Mouse (Mus musculus): Measurements from ENCODE around the gene Wdr5. TPM values are rescaled to one million over a fixed set of nuclear protein-coding genes. Genes with fewer than 3 reads are reported as not detected.
"Not testable (repeated sequence)": the region's sequence is repeated elsewhere in the genome, so short reads cannot be mapped to it uniquely, and the experiment has no call there.

Wdr5 gene
- polyA plus RNA-seq, 1 experiment from 2014 or later = 69.1 TPM

DNA sequence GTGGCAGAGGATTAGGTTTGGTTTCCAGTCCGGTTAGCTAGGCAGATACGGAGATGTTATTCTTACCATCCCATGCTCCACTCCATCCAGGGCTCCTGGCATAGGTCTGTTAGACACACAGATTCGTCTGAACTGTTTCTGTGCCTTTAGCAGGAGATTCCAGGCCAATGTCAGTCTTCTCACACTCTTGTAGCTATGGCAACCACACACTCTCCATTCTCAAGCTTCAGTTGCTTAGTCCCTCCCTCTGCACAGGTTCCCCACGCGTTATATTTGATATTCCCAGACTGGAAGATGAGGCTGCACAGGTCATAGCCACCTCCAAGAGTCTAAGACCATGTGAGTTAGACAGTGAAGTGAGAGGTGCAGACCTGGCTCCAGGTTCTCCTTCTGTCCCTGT lies 1.1 kb upstream of the Wdr5 start:
- no peaks in the 10 kb centered on the region for H3K9me3 ChIP-seq (ENCODE audit: control insufficient read depth, low read length)
- H3K4me3 ChIP-seq (ENCODE audit: low read depth, low read length) = no peak overlapping the region
- DNase-seq (ENCODE audit: low spot score, missing footprints) (no peak), ATAC-seq (ENCODE audit: low FRiP score) (no peak)
- WGBS = 80% methylated on average over 5 of the region's 5 CpGs
- no peak overlapping the region; the same call in 1 of the 2 replicates for H3K4me2 ChIP-seq
- no peak overlapping the region for H3K27ac ChIP-seq (ENCODE audit: low read depth, low read length)
- H3K27me3 ChIP-seq (ENCODE audit: control insufficient read depth, insufficient read depth, low read length) = no peaks in the 10 kb centered on the region
- 0 out of 2 replicates have a peak, but pooled peaks cover 2% of the 10 kb centered on the region for H3K36me3 ChIP-seq (ENCODE audit: control insufficient read depth, insufficient read depth, low read length)
- H3K9ac ChIP-seq (ENCODE audit: low read length) = no peak overlapping the region; the same call in 1 of the 2 replicates
- H3K4me1 ChIP-seq (ENCODE audit: control insufficient read depth, insufficient read depth, low read length) = peaks cover 22% of the 10 kb centered on the region

DNA sequence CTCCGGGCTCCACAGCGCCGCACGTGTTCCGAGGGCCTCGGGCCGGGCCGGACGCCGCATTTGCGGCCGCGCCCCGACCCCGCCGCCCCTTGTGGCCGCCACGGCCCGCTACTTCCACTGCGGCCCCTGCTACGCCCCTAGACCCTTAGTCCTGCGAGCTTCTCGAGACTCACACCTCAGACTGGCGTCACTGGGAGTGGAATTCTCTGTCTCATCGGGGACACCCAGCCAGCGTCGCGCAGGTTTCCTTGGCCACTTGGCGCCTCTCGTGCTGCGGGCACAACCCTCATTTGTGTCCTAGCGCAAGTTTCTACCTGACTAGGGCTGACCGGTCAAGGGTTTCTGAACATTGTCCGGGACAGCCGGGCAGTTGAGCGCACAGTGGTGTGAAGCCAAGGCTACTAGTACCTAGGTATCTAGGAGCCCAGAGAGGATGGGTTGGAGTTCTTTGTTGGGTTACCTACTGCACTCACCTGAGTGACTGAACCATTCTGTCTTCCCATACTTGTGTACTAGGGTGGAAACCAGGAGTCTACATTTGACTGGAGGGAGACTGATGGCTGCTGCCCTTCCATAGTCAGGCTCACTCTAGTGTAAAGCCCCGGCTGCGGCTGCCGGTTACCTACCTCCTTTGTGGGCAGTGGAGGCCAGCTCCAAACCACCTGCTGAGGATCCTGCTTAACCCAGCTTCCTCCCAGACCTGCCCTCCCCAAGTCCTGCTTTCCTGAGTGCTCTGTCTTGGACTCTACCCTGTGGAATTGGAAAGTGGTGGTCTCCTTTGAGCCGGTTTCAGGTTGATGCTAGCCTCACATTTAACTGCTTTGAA lies 597 bp downstream of the Wdr5 start:
- H3K9me3 ChIP-seq (ENCODE audit: control insufficient read depth, low read length) = no peaks in the 10 kb centered on the region
- peak overlapping the region; percentile 93 for H3K9ac ChIP-seq (ENCODE audit: low read length)
- H3K4me2 ChIP-seq = peak overlapping the region; percentile 97
- ATAC-seq (ENCODE audit: low FRiP score) = peak; percentile 81
- peak overlapping the region; percentile 92 for H3K4me3 ChIP-seq (ENCODE audit: low read depth, low read length)
- peaks cover 8% of the 10 kb centered on the region for H3K36me3 ChIP-seq (ENCODE audit: control insufficient read depth, insufficient read depth, low read length)
- peak overlapping the region; percentile 65 for H3K27ac ChIP-seq (ENCODE audit: low read depth, low read length)
- under 1% methylated on average over 39 of the region's 40 CpGs for WGBS
- peak; percentile 83 for DNase-seq (ENCODE audit: low spot score, missing footprints)
- no peaks in the 10 kb centered on the region for H3K27me3 ChIP-seq (ENCODE audit: control insufficient read depth, insufficient read depth, low read length)
- peaks cover 22% of the 10 kb centered on the region for H3K4me1 ChIP-seq (ENCODE audit: control insufficient read depth, insufficient read depth, low read length)

DNA sequence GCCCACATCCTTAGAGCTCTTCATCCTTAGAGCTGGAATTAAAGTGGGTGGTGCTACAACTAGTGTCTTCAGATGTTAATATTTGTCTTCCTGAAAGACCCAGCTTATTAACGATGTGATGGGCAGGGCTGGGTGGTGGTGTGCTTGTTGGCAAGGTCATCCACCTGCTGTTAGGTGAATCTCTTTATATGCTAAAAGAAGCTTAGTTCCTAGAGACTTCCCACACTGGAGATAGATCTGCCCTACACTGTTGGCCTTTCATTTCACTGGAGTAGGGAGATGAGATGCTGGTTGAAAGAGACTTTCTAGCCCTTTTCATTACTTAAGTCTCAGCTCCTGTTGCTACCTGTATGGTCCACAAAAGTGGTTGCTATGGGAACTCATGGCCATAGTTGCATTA lies 1.3 kb downstream of the Wdr5 start:
- H3K4me2 ChIP-seq = peak overlapping the region; percentile 97

DNA sequence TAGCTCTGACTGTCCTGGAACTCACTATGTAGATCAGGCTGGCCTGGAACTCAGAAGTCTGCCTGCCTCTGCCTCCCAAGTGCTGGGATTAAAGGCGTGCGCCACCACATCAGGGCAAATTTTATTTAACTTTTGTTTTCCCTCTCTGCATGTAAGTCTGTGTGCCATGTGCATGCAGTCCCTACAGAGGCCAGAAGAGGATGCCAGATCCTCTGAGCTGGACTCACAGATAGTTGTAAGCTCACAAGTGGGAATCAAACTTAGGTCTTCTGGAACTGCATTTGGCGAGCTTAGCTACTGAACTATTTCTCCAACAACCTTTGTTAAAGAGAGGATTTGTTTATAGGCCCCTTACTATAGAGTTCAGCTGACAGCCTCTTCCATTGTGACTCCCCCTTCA lies 3.3 kb downstream of the Wdr5 start:
- ATAC-seq (ENCODE audit: low FRiP score) = no peak
- no peak overlapping the region for H3K27ac ChIP-seq (ENCODE audit: low read depth, low read length)
- no peaks in the 10 kb centered on the region for H3K27me3 ChIP-seq (ENCODE audit: control insufficient read depth, insufficient read depth, low read length)
- H3K4me2 ChIP-seq = no peak overlapping the region
- DNase-seq (ENCODE audit: low spot score, missing footprints) = no peak
- H3K9me3 ChIP-seq (ENCODE audit: control insufficient read depth, low read length) = no peaks in the 10 kb centered on the region
- H3K36me3 ChIP-seq (ENCODE audit: control insufficient read depth, insufficient read depth, low read length) = peaks cover 13% of the 10 kb centered on the region
- no peak overlapping the region for H3K9ac ChIP-seq (ENCODE audit: low read length)
- 93% methylated on average over 3 of the region's 3 CpGs for WGBS
- no peak overlapping the region for H3K4me3 ChIP-seq (ENCODE audit: low read depth, low read length)
- H3K4me1 ChIP-seq (ENCODE audit: control insufficient read depth, insufficient read depth, low read length) = peaks cover 22% of the 10 kb centered on the region

More for the DNA sequence above, 1.3 kb downstream of the Wdr5 start:
- peaks cover 22% of the 10 kb centered on the region for H3K4me1 ChIP-seq (ENCODE audit: control insufficient read depth, insufficient read depth, low read length)
- H3K27me3 ChIP-seq (ENCODE audit: control insufficient read depth, insufficient read depth, low read length) = no peaks in the 10 kb centered on the region
- ATAC-seq (ENCODE audit: low FRiP score) (no peak), DNase-seq (ENCODE audit: low spot score, missing footprints) (no peak)
- peak overlapping the region; percentile 93 for H3K9ac ChIP-seq (ENCODE audit: low read length)
- H3K4me3 ChIP-seq (ENCODE audit: low read depth, low read length) = peak overlapping the region; percentile 92
- WGBS = 24% methylated on average over 1 of the region's 1 CpGs
- peaks cover 10% of the 10 kb centered on the region for H3K36me3 ChIP-seq (ENCODE audit: control insufficient read depth, insufficient read depth, low read length)
- no peaks in the 10 kb centered on the region for H3K9me3 ChIP-seq (ENCODE audit: control insufficient read depth, low read length)
- no peak overlapping the region for H3K27ac ChIP-seq (ENCODE audit: low read depth, low read length)

DNA sequence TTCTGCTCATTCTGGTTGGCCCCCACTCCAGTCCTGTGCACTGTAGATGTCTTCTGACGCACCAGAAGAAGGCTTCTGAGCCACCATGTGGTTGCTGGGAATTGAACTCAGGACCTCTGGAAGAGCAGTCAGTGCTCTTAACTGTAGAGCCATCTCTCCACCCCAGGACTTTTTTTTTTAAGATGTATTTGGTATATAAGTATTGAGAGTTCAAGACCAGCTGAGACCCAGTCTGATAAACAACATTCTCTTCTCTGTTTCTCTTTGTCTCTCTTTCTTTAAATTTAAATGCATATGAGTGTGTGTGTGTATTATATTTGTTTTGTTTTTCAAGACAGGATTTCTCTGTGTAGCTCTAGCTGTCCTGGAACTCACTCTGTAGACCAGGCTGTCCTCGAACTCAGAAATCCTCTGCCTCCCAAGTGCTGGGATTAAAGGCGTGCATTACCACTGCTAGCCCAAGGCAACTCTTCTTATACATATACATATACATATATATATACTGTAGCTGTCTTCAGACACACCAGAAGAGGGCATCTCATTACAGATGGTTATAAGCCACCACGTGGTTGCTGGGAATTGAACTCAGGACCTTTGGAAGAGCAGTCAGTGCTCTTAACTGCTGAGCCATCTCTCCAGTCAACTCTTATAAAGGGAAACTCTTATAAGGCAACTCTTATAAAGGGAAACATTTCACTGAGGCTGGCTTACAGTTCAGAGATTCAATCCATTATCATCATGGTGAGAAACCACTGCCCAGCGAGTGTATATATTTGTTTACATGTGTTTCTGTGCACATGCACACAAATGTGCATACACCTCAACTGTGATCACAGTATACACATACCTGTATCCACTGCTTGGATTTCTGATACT lies 23.7 kb downstream of the Wdr5 start:
- Histone ChIP-seq H3K27ac (ENCODE audit: low read depth, low read length) (0 out of 2 replicates have a peak overlapping the region, but pooled peaks have one; percentile 56), H3K4me2 (peak overlapping the region; percentile 74; the same call in 1 of the 2 replicates), H3K36me3 (ENCODE audit: control insufficient read depth, insufficient read depth, low read length) (peaks cover 21% of the 10 kb centered on the region)
- H3K4me1 ChIP-seq (ENCODE audit: control insufficient read depth, insufficient read depth, low read length); ATAC-seq (ENCODE audit: low FRiP score); H3K9ac ChIP-seq (ENCODE audit: low read length); H3K9me3 ChIP-seq (ENCODE audit: control insufficient read depth, low read length); H3K27me3 ChIP-seq (ENCODE audit: control insufficient read depth, insufficient read depth, low read length); DNase-seq (ENCODE audit: low spot score, missing footprints); H3K4me3 ChIP-seq (ENCODE audit: low read depth, low read length): not testable (repeated sequence)
- WGBS = 65% methylated on average over 5 of the region's 5 CpGs

DNA sequence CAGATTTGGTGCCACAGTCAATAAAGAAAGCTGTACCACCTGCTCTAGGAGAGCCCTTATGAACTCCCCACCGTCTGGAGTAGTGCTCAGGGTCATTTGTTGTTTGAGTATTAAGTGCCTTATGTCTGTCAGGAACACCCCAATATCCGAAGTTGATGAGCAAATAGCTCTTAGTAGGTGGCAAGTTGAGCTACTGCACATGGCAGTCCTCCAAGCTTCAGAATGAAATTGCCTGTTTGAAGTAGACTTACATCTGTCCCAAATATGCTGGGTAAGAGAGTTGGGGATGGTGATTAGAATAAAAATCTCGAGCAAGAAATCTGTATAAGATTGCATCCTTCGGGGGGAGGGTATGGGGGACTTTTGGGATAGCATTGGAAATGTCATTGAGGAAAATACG lies 24.4 kb downstream of the Wdr5 start:
- 21% methylated on average over 5 of the region's 5 CpGs for WGBS
- Histone ChIP-seq H3K36me3 (ENCODE audit: control insufficient read depth, insufficient read depth, low read length) (peaks cover 15% of the 10 kb centered on the region), H3K4me1 (ENCODE audit: control insufficient read depth, insufficient read depth, low read length) (peaks cover 8% of the 10 kb centered on the region), H3K9me3 (ENCODE audit: control insufficient read depth, low read length) (no peaks in the 10 kb centered on the region), H3K4me3 (ENCODE audit: low read depth, low read length) (0 out of 2 replicates have a peak overlapping the region, but pooled peaks have one; percentile 37), H3K27me3 (ENCODE audit: control insufficient read depth, insufficient read depth, low read length) (no peaks in the 10 kb centered on the region), H3K4me2 (peak overlapping the region; percentile 74), H3K9ac (ENCODE audit: low read length) (peak overlapping the region; percentile 3; the same call in 1 of the 2 replicates), H3K27ac (ENCODE audit: low read depth, low read length) (peak overlapping the region; percentile 56; the same call in 1 of the 2 replicates)
- ATAC-seq (ENCODE audit: low FRiP score) (no peak), DNase-seq (ENCODE audit: low spot score, missing footprints) (peak; percentile 90)

DNA sequence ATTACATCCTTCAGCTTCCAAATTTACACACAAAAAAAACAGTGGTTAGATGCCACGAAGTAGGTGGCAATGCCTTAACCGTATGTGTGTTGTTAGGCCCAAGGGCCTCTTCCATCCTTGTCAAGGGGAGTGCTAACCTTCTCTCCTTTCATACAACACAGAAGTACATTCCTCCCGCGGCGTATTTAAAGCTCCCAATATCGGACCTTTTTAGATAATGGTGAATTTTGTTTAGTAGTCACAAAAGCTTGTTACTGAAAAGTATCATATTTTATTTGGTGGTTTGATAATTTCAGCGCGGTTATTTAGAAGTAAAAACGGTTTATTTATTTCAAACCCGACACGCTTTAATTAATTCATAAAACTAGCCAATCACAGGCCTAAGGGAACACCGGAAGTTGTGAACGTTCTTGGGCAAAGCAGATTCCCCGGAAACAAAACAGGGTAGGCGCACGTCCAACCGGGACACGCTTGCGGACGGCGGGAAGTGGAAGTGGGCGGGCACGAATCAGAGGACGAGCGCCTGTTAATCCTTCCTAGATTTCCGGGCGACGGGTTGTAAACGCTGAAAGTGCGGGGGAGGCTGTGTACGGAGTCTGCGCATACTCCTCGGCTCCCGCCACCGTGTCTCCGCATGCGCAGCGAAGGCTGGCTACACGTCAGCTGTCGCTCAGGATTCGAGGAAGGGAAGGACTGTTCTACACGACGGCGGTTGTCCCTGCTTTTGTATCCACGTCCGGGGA lies 25.0 kb downstream of the Wdr5 start:
- peak; percentile 99 for ATAC-seq (ENCODE audit: low FRiP score)
- Histone ChIP-seq H3K27ac (ENCODE audit: low read depth, low read length) (peak overlapping the region; percentile 71), H3K9ac (ENCODE audit: low read length) (peak overlapping the region; percentile 72), H3K4me2 (peak overlapping the region; percentile 74), H3K4me1 (ENCODE audit: control insufficient read depth, insufficient read depth, low read length) (peaks cover 8% of the 10 kb centered on the region), H3K4me3 (ENCODE audit: low read depth, low read length) (peak overlapping the region; percentile 37), H3K36me3 (ENCODE audit: control insufficient read depth, insufficient read depth, low read length) (peaks cover 9% of the 10 kb centered on the region), H3K9me3 (ENCODE audit: control insufficient read depth, low read length) (no peaks in the 10 kb centered on the region), H3K27me3 (ENCODE audit: control insufficient read depth, insufficient read depth, low read length) (no peaks in the 10 kb centered on the region)
- DNase-seq (ENCODE audit: low spot score, missing footprints) = peak; percentile 99
- under 1% methylated on average over 46 of the region's 46 CpGs for WGBS

DNA sequence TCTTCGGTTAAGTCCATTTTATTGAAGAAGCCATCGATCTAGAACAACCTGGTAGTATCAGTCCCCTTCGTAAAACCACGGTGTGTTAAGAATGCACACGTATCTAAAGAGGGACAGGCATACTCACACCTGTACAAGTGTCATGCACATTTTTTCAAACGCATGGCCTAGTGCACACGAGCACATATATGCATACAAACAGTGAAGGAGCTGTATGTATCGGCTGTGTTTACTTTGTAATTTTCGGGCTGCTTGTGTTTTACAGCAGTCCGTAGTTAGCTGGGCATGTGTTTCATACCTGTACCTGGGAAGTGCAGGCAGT lies 25.5 kb downstream of the Wdr5 start:
- WGBS = 31% methylated on average over 10 of the region's 10 CpGs

More for the DNA sequence above, 25.5 kb downstream of the Wdr5 start:
- no peaks in the 10 kb centered on the region for H3K27me3 ChIP-seq (ENCODE audit: control insufficient read depth, insufficient read depth, low read length)
- no peaks in the 10 kb centered on the region for H3K9me3 ChIP-seq (ENCODE audit: control insufficient read depth, low read length)
- peak overlapping the region; percentile 71 for H3K27ac ChIP-seq (ENCODE audit: low read depth, low read length)
- peaks cover 4% of the 10 kb centered on the region; the same call in 1 of the 2 replicates for H3K36me3 ChIP-seq (ENCODE audit: control insufficient read depth, insufficient read depth, low read length)
- H3K4me3 ChIP-seq (ENCODE audit: low read depth, low read length) = peak overlapping the region; percentile 37
- H3K4me1 ChIP-seq (ENCODE audit: control insufficient read depth, insufficient read depth, low read length) = peaks cover 8% of the 10 kb centered on the region
- H3K9ac ChIP-seq (ENCODE audit: low read length) = peak overlapping the region; percentile 72
- DNase-seq (ENCODE audit: low spot score, missing footprints) = no peak
- peak; percentile 54; the same call in 1 of the 2 replicates for ATAC-seq (ENCODE audit: low FRiP score)
- H3K4me2 ChIP-seq = peak overlapping the region; percentile 74

All from midbrain, embryonic 11.5 days (tissue).